Mouse (Mus musculus) neural tube, embryonic 13.5 days (tissue): ENCODE results near the gene Taf12. TPM values are rescaled to one million over a fixed set of nuclear protein-coding genes. Genes with fewer than 3 reads are reported as not detected.

Source experiments
- ATAC-seq: fragments of 200-750 bp; cut with Nextera tagmentation; 2 replicates; pipeline ENCODE4 v1.8.0; 2017; ENCODE audit warnings: low read depth, mild to moderate bottlenecking, moderate TSS enrichment, moderate library complexity
- H3K27ac ChIP-seq: fragments of 300-500 bp; sonication (generic); replicated peaks from 2 replicates; pipeline ENCODE4 v1.5.1; 2015; ENCODE audit warnings: moderate library complexity, mild to moderate bottlenecking, inconsistent platforms
- H3K27me3 ChIP-seq: fragments of 300-500 bp; sonication (generic); 2 replicates; pipeline ENCODE4 v1.6.1; 2015; ENCODE audit warnings: mild to moderate bottlenecking, inconsistent platforms
- H3K36me3 ChIP-seq: fragments of 300-500 bp; sonication (generic); 2 replicates; pipeline ENCODE4 v1.6.1; 2015; ENCODE audit warnings: mild to moderate bottlenecking, inconsistent platforms
- H3K4me1 ChIP-seq: fragments of 300-500 bp; sonication (generic); replicated peaks from 2 replicates; pipeline ENCODE4 v1.6.1; 2015; ENCODE audit warnings: inconsistent platforms
- H3K4me2 ChIP-seq: fragments of 300-500 bp; sonication (generic); 2 replicates; pipeline ENCODE4 v1.6.1; 2015; ENCODE audit warnings: inconsistent platforms, mild to moderate bottlenecking, moderate library complexity
- H3K4me3 ChIP-seq: fragments of 300-500 bp; sonication (generic); 2 replicates; pipeline ENCODE4 v1.5.1; 2015; ENCODE audit warnings: mild to moderate bottlenecking, inconsistent platforms
- H3K9ac ChIP-seq: fragments of 300-500 bp; sonication (generic); 2 replicates; pipeline ENCODE4 v1.6.1; 2015; ENCODE audit warnings: moderate library complexity, mild to moderate bottlenecking, inconsistent platforms
- H3K9me3 ChIP-seq: fragments of 300-500 bp; sonication (generic); 2 replicates; pipeline ENCODE4 v1.6.1; 2016; ENCODE audit warnings: inconsistent platforms
- WGBS: fragments of 180-500 bp; shearing (Covaris S2); methylation state at CpG from one replicate; pipeline ENCODE4 v1.1.7; 2015; 5-methylcytosine and 5-hydroxymethylcytosine counted together
- polyA plus RNA-seq: library from polyadenylated mRNA; unstranded; fragments of >200 nt; fragmentation: Nextera tagmentation; extraction: Ambion mirVana; gene quantifications from 2 replicates; pipeline ENCODE4 v1.2.1, GENCODE M21; 2015

Gene Taf12
- polyA plus RNA-seq = 43.2 and 45.3 TPM in 2 replicates

GRCm38 (mm10) chr4:132274156-132274862, at the start of gene Taf12:
Gene Taf12 (plus strand): TSS chr4:132274375.
- Histone ChIP-seq H3K9ac (peak within 1 kb of the TSS; percentile 93), H3K36me3 (no peaks in the 10 kb centered on the region), H3K9me3 (no peaks in the 10 kb centered on the region), H3K27me3 (no peaks in the 10 kb centered on the region), H3K4me3 (peak within 1 kb of the TSS; percentile 81), H3K4me1 (peaks cover 25% of the 10 kb centered on the region), H3K4me2 (peak within 1 kb of the TSS; percentile 81), H3K27ac (peak within 1 kb of the TSS; percentile 93)
- WGBS = 0% methylated on average over 48 of the region's 48 CpGs
- ATAC-seq = peak; percentile 84

- no peak for ATAC-seq
- Histone ChIP-seq H3K9me3 (no peaks in the 10 kb centered on the region), H3K27me3 (no peaks in the 10 kb centered on the region), H3K27ac (no peak overlapping the region), H3K36me3 (peaks cover 96% of the 10 kb centered on the region), H3K4me1 (no peaks in the 10 kb centered on the region), H3K9ac (no peak overlapping the region), H3K4me2 (no peak overlapping the region), H3K4me3 (no peak overlapping the region)
- 94% methylated on average over 5 of the region's 5 CpGs for WGBS
Observed at GRCm38 (mm10) chr4:132230422-132230821, 43.8 kb upstream of the Taf12 start.

GRCm38 (mm10) chr4:132234710-132235109, 39.5 kb upstream of the Taf12 start:
- Histone ChIP-seq H3K36me3 (peaks cover 95% of the 10 kb centered on the region), H3K9ac (no peak overlapping the region), H3K27me3 (no peaks in the 10 kb centered on the region), H3K27ac (no peak overlapping the region), H3K9me3 (no peaks in the 10 kb centered on the region), H3K4me3 (no peak overlapping the region), H3K4me2 (no peak overlapping the region), H3K4me1 (no peaks in the 10 kb centered on the region)
- no peak for ATAC-seq
- WGBS = 94% methylated on average over 8 of the region's 8 CpGs

- Histone ChIP-seq H3K27me3 (no peaks in the 10 kb centered on the region), H3K9ac (no peak overlapping the region), H3K4me3 (no peak overlapping the region), H3K27ac (no peak overlapping the region), H3K36me3 (peaks cover 95% of the 10 kb centered on the region), H3K4me2 (no peak overlapping the region), H3K4me1 (no peaks in the 10 kb centered on the region), H3K9me3 (no peaks in the 10 kb centered on the region)
- WGBS = 90% methylated on average over 4 of the region's 4 CpGs
- ATAC-seq = no peak
Observed at GRCm38 (mm10) chr4:132238356-132238755, 35.8 kb upstream of the Taf12 start.

GRCm38 (mm10) chr4:132240367-132240766, 33.8 kb upstream of the Taf12 start:
- no peak overlapping the region for H3K9ac ChIP-seq
- H3K4me2 ChIP-seq = no peak overlapping the region
- no peaks in the 10 kb centered on the region for H3K4me1 ChIP-seq
- peaks cover 90% of the 10 kb centered on the region for H3K36me3 ChIP-seq
- H3K27me3 ChIP-seq = no peaks in the 10 kb centered on the region
- no peak overlapping the region for H3K27ac ChIP-seq
- ATAC-seq = no peak
- no peak overlapping the region for H3K4me3 ChIP-seq
- 86% methylated on average over 3 of the region's 3 CpGs for WGBS
- no peaks in the 10 kb centered on the region for H3K9me3 ChIP-seq

- H3K9ac ChIP-seq = no peak overlapping the region
- no peak overlapping the region for H3K4me3 ChIP-seq
- no peak for ATAC-seq
- H3K27me3 ChIP-seq = no peaks in the 10 kb centered on the region
- H3K9me3 ChIP-seq = no peaks in the 10 kb centered on the region
- no peaks in the 10 kb centered on the region for H3K4me1 ChIP-seq
- 97% methylated on average over 3 of the region's 3 CpGs for WGBS
- peaks cover 90% of the 10 kb centered on the region for H3K36me3 ChIP-seq
- H3K4me2 ChIP-seq = no peak overlapping the region
- H3K27ac ChIP-seq = no peak overlapping the region
Observed at GRCm38 (mm10) chr4:132241208-132241607, 33.0 kb upstream of the Taf12 start.

GRCm38 (mm10) chr4:132245643-132246042, 28.5 kb upstream of the Taf12 start:
- Histone ChIP-seq H3K4me3 (no peak overlapping the region), H3K4me2 (no peak overlapping the region), H3K27ac (no peak overlapping the region), H3K4me1 (no peaks in the 10 kb centered on the region), H3K36me3 (peaks cover 87% of the 10 kb centered on the region), H3K9ac (no peak overlapping the region), H3K27me3 (no peaks in the 10 kb centered on the region), H3K9me3 (no peaks in the 10 kb centered on the region)
- WGBS = 93% methylated on average over 3 of the region's 3 CpGs
- ATAC-seq = no peak

- H3K27me3 ChIP-seq = no peaks in the 10 kb centered on the region
- H3K36me3 ChIP-seq = peaks cover 84% of the 10 kb centered on the region
- ATAC-seq = no peak
- 87% methylated on average over 5 of the region's 5 CpGs for WGBS
- H3K4me1 ChIP-seq = no peaks in the 10 kb centered on the region
- no peak overlapping the region for H3K9ac ChIP-seq
- H3K4me2 ChIP-seq = no peak overlapping the region
- peak overlapping the region; percentile 23; the same call in 1 of the 2 replicates for H3K27ac ChIP-seq
- no peaks in the 10 kb centered on the region for H3K9me3 ChIP-seq
- no peak overlapping the region for H3K4me3 ChIP-seq
Observed at GRCm38 (mm10) chr4:132247451-132247997, 26.7 kb upstream of the Taf12 start.

GRCm38 (mm10) chr4:132251596-132251995, 22.6 kb upstream of the Taf12 start:
- ATAC-seq = no peak
- H3K4me3 ChIP-seq = no peak overlapping the region
- no peak overlapping the region for H3K4me2 ChIP-seq
- H3K9ac ChIP-seq = no peak overlapping the region
- no peaks in the 10 kb centered on the region for H3K9me3 ChIP-seq
- 89% methylated on average over 9 of the region's 9 CpGs for WGBS
- H3K36me3 ChIP-seq = peaks cover 49% of the 10 kb centered on the region
- H3K4me1 ChIP-seq = no peaks in the 10 kb centered on the region
- H3K27me3 ChIP-seq = no peaks in the 10 kb centered on the region
- no peak overlapping the region for H3K27ac ChIP-seq

- H3K27ac ChIP-seq = no peak overlapping the region
- H3K27me3 ChIP-seq = no peaks in the 10 kb centered on the region
- 89% methylated on average over 8 of the region's 8 CpGs for WGBS
- H3K4me1 ChIP-seq = no peaks in the 10 kb centered on the region
- H3K36me3 ChIP-seq = peaks cover 37% of the 10 kb centered on the region
- H3K9ac ChIP-seq = no peak overlapping the region
- no peak overlapping the region for H3K4me3 ChIP-seq
- no peak overlapping the region for H3K4me2 ChIP-seq
- ATAC-seq = no peak
- no peaks in the 10 kb centered on the region for H3K9me3 ChIP-seq
Observed at GRCm38 (mm10) chr4:132253128-132253527, 21.0 kb upstream of the Taf12 start.

GRCm38 (mm10) chr4:132253622-132254021, 20.6 kb upstream of the Taf12 start:
- no peaks in the 10 kb centered on the region for H3K27me3 ChIP-seq
- H3K9me3 ChIP-seq = no peaks in the 10 kb centered on the region
- no peak overlapping the region for H3K4me3 ChIP-seq
- no peak overlapping the region for H3K4me2 ChIP-seq
- peaks cover 32% of the 10 kb centered on the region for H3K36me3 ChIP-seq
- ATAC-seq = no peak
- peak overlapping the region; percentile 33; the same call in 1 of the 2 replicates for H3K27ac ChIP-seq
- no peak overlapping the region for H3K9ac ChIP-seq
- WGBS = 79% methylated on average over 2 of the region's 2 CpGs
- 0 out of 2 replicates have a peak, but pooled peaks cover 3% of the 10 kb centered on the region for H3K4me1 ChIP-seq

- H3K4me1 ChIP-seq = peaks cover 16% of the 10 kb centered on the region
Observed at GRCm38 (mm10) chr4:132254986-132255385, 19.2 kb upstream of the Taf12 start.

More at GRCm38 (mm10) chr4:132254986-132255385, 19.2 kb upstream of the Taf12 start:
- ATAC-seq = no peak
- H3K9ac ChIP-seq = no peak overlapping the region
- H3K27ac ChIP-seq = no peak overlapping the region
- H3K9me3 ChIP-seq = no peaks in the 10 kb centered on the region
- no peak overlapping the region for H3K4me3 ChIP-seq
- H3K36me3 ChIP-seq = peaks cover 21% of the 10 kb centered on the region
- no peaks in the 10 kb centered on the region for H3K27me3 ChIP-seq
- WGBS = 75% methylated on average over 3 of the region's 3 CpGs
- H3K4me2 ChIP-seq = no peak overlapping the region
